Mouse (Mus musculus) liver, embryonic 14.5 days (tissue): ENCODE measurements around the gene Apob. TPM values are rescaled to one million over a fixed set of nuclear protein-coding genes. Genes with fewer than 3 reads are reported as not detected.
"Not testable (repeated sequence)": the region's sequence is repeated elsewhere in the genome, so short reads cannot be mapped to it uniquely, and the experiment has no call there.

Experiments
- ATAC-seq: fragments of 200-750 bp; cut with Nextera tagmentation; 2 replicates; pipeline ENCODE4 v1.8.0; 2017; ENCODE audit warnings: moderate number of reproducible peaks, mild to moderate bottlenecking, moderate library complexity; ENCODE audit not compliant: insufficient read depth
- DNase-seq, 3 experiments: peaks; one replicate each; pipeline ENCODE4 v3.0.0-alpha.2; 2012 to 2013; ENCODE audit warnings: low read depth in 3 of 3, low spot score in 3 of 3
- H3K27ac ChIP-seq: fragments of 300-500 bp; sonication (generic); 2 replicates; pipeline ENCODE4 v1.5.1; 2014; ENCODE audit warnings: moderate library complexity, mild to moderate bottlenecking, control low read depth, inconsistent platforms
- H3K27me3 ChIP-seq: fragments of 300-500 bp; sonication (generic); 2 replicates; pipeline ENCODE4 v1.6.1; 2014; ENCODE audit warnings: mild to moderate bottlenecking, low read length, moderate library complexity; ENCODE audit not compliant: control insufficient read depth, insufficient read depth
- H3K36me3 ChIP-seq: fragments of 300-500 bp; sonication (generic); replicated peaks from 2 replicates; pipeline ENCODE4 v1.6.1; 2014; ENCODE audit warnings: low read depth; ENCODE audit not compliant: control insufficient read depth, insufficient read depth
- H3K4me1 ChIP-seq, 2 experiments: fragments of 200-500 bp in 1 of 2; fragments of 300-500 bp in 1 of 2; sonication (generic) in 1 of 2; replicated peaks; 2 replicates each; pipeline ENCODE4 v1.6.1; 2012 to 2014; ENCODE audit warnings: antibody characterized with exemption in 1 of 2, inconsistent platforms in 1 of 2, low read length in 1 of 2; ENCODE audit not compliant: control insufficient read depth in 2 of 2, insufficient read depth in 2 of 2
- H3K4me2 ChIP-seq: fragments of 300-500 bp; sonication (generic); 2 replicates; pipeline ENCODE4 v1.6.1; 2014; ENCODE audit warnings: low read depth, mild to moderate bottlenecking, control low read depth, moderate library complexity
- H3K4me3 ChIP-seq, 2 experiments: fragments of 200-500 bp in 1 of 2; fragments of 300-500 bp in 1 of 2; sonication (generic) in 1 of 2; 2 replicates each; pipeline ENCODE4 v1.5.1; 2012 to 2014; ENCODE audit warnings: low read depth in 2 of 2, low read length in 2 of 2, mild to moderate bottlenecking in 2 of 2, control low read depth in 1 of 2, inconsistent platforms in 1 of 2, moderate library complexity in 1 of 2; ENCODE audit not compliant: insufficient read depth in 1 of 2
- H3K9ac ChIP-seq: fragments of 300-500 bp; sonication (generic); replicated peaks from 2 replicates; pipeline ENCODE4 v1.6.1; 2014; ENCODE audit warnings: mild to moderate bottlenecking, control low read depth, moderate library complexity
- H3K9me3 ChIP-seq: fragments of 300-500 bp; sonication (generic); 2 replicates; pipeline ENCODE4 v1.6.1; 2016; ENCODE audit warnings: low read length, mixed read lengths; ENCODE audit not compliant: control insufficient read depth
- CTCF ChIP-seq: IDR thresholded peaks from 2 replicates; pipeline ENCODE4 v1.5.1; 2016; ENCODE audit warnings: antibody characterized with exemption, low read depth, control low read depth
- EP300 ChIP-seq: IDR thresholded peaks from 2 replicates; pipeline ENCODE4 v1.6.1; 2016; ENCODE audit warnings: antibody characterized with exemption, low read depth
- WGBS: fragments of 180-500 bp; shearing (Covaris S2); extraction: QIAGEN DNeasy Blood & Tissue Kit; methylation state at CpG from one replicate; pipeline ENCODE4 v1.1.7; 2014; ENCODE audit not compliant: insufficient replicate concordance; 5-methylcytosine and 5-hydroxymethylcytosine counted together
- polyA plus RNA-seq, 2 experiments: library from polyadenylated mRNA; depleted of rRNA in 1 of 2; stranded (reverse) in 1 of 2; unstranded in 1 of 2; fragments of >200 nt; fragmentation: Nextera tagmentation in 1 of 2; extraction: Ambion mirVana in 1 of 2; gene quantifications; 2 replicates each; pipeline versions ENCODE4 v1.2.1 to v1.2.3; 2012 to 2014

Gene Apob
- polyA plus RNA-seq, 2 experiments = 94.4 to 112 TPM

- WGBS = 62% methylated on average over 1 of the region's 1 CpGs
Measured at GRCm38 (mm10) chr12:8020931-8021330, 43.5 kb downstream of the Apob start.

GRCm38 (mm10) chr12:8029520-8029919, 52.1 kb downstream of the Apob start:
- WGBS = 74% methylated on average over 7 of the region's 7 CpGs
- no peak overlapping the region for H3K4me2 ChIP-seq
- H3K27ac ChIP-seq = no peak overlapping the region
- no peaks in the 10 kb centered on the region for H3K9me3 ChIP-seq
- no peaks in the 10 kb centered on the region for H3K36me3 ChIP-seq
- no peak overlapping the region for H3K9ac ChIP-seq
- DNase-seq = no peak
- no peaks in the 10 kb centered on the region for H3K4me1 ChIP-seq
- TF ChIP-seq EP300 (no peak), CTCF (no peak)
- no peak for ATAC-seq
- H3K4me3 ChIP-seq = no peak overlapping the region
- no peaks in the 10 kb centered on the region for H3K27me3 ChIP-seq

More at GRCm38 (mm10) chr12:8020931-8021330, 43.5 kb downstream of the Apob start:
- Histone ChIP-seq H3K4me1 (no peaks in the 10 kb centered on the region), H3K4me3 (no peak overlapping the region), H3K9ac (no peak overlapping the region), H3K36me3 (no peaks in the 10 kb centered on the region), H3K9me3 (no peaks in the 10 kb centered on the region), H3K27ac (no peak overlapping the region), H3K4me2 (no peak overlapping the region), H3K27me3 (no peaks in the 10 kb centered on the region)
- ATAC-seq (no peak), DNase-seq (no peak)
- TF ChIP-seq CTCF (no peak), EP300 (no peak)

GRCm38 (mm10) chr12:8030057-8030456, 52.6 kb downstream of the Apob start:
- H3K9ac ChIP-seq = no peak overlapping the region
- H3K4me2 ChIP-seq = no peak overlapping the region
- H3K27ac ChIP-seq = no peak overlapping the region
- ATAC-seq = no peak
- DNase-seq = no peak
- H3K9me3 ChIP-seq = no peaks in the 10 kb centered on the region
- H3K4me3 ChIP-seq = no peak overlapping the region
- 47% methylated on average over 2 of the region's 2 CpGs for WGBS
- no peaks in the 10 kb centered on the region for H3K36me3 ChIP-seq
- no peaks in the 10 kb centered on the region for H3K27me3 ChIP-seq
- no peaks in the 10 kb centered on the region for H3K4me1 ChIP-seq
- TF ChIP-seq CTCF (no peak), EP300 (no peak)

GRCm38 (mm10) chr12:8031169-8031568, 53.7 kb downstream of the Apob start:
- not testable (repeated sequence) for H3K4me2 ChIP-seq, H3K27ac ChIP-seq, H3K4me1 ChIP-seq, DNase-seq, H3K9me3 ChIP-seq, H3K36me3 ChIP-seq, H3K4me3 ChIP-seq, H3K27me3 ChIP-seq, H3K9ac ChIP-seq, ATAC-seq
- 48% methylated on average over 1 of the region's 1 CpGs for WGBS

GRCm38 (mm10) chr12:8031595-8032358, 54.3 kb downstream of the Apob start:
- Histone ChIP-seq H3K36me3 (no peaks in the 10 kb centered on the region), H3K27me3 (no peaks in the 10 kb centered on the region), H3K27ac (no peak overlapping the region), H3K9ac (no peak overlapping the region), H3K4me2 (no peak overlapping the region), H3K4me3 (no peak overlapping the region), H3K4me1 (no peaks in the 10 kb centered on the region), H3K9me3 (no peaks in the 10 kb centered on the region)
- ATAC-seq (no peak), DNase-seq (no peak)
- TF ChIP-seq CTCF (no peak), EP300 (no peak)
- 62% methylated on average over 14 of the region's 14 CpGs for WGBS
